Mouse (Mus musculus) c-Kit-positive CD71-positive TER-119-negative erythroid progenitor cells, embryonic 14.5 days (primary cell): ENCODE measurements around the gene Cdc34.

Source experiments
- DNase-seq: peaks from one replicate; pipeline ENCODE4 v3.0.0-alpha.2; 2013; ENCODE audit warnings: low read depth

Gene Cdc34

GRCm38 (mm10) chr10:79670071-79670888 lies 11.7 kb upstream of the Cdc34 start:
- DNase-seq, result no peak

GRCm38 (mm10) chr10:79671396-79672087 lies 10.5 kb upstream of the Cdc34 start:
- no peak for DNase-seq

GRCm38 (mm10) chr10:79672088-79672455 lies 9.9 kb upstream of the Cdc34 start:
- no peak for DNase-seq

GRCm38 (mm10) chr10:79673054-79673453 lies 8.9 kb upstream of the Cdc34 start:
- DNase-seq, result no peak

- DNase-seq, result no peak
These were observed 6.5 kb upstream of the Cdc34 start for GRCm38 (mm10) chr10:79675346-79676035.

GRCm38 (mm10) chr10:79680606-79681495 lies 1.1 kb upstream of the Cdc34 start:
- no peak for DNase-seq

GRCm38 (mm10) chr10:79682551-79682915 lies 538 bp downstream of the Cdc34 start:
- no peak for DNase-seq

- DNase-seq, result no peak
These were observed 1.1 kb downstream of the Cdc34 start for GRCm38 (mm10) chr10:79682916-79683582.

GRCm38 (mm10) chr10:79683726-79684640 lies 2.0 kb downstream of the Cdc34 start:
- no peak for DNase-seq

- DNase-seq, result no peak
These were observed 3.0 kb downstream of the Cdc34 start for GRCm38 (mm10) chr10:79684770-79685600.

GRCm38 (mm10) chr10:79686219-79686618 lies 4.2 kb downstream of the Cdc34 start:
- no peak for DNase-seq

- DNase-seq, result no peak
These were observed 4.7 kb downstream of the Cdc34 start for GRCm38 (mm10) chr10:79686691-79687090.

- no peak for DNase-seq
These were observed 5.5 kb downstream of the Cdc34 start for GRCm38 (mm10) chr10:79687513-79687912.

- DNase-seq, result no peak
These were observed 6.7 kb downstream of the Cdc34 start, which contains the start of gene Gzmm for GRCm38 (mm10) chr10:79688720-79689119. Gene Gzmm, plus strand, starts transcription at chr10:79689020.

GRCm38 (mm10) chr10:79689178-79689577 lies 7.2 kb downstream of the Cdc34 start:
- no peak for DNase-seq

GRCm38 (mm10) chr10:79691986-79692548 lies 10.1 kb downstream of the Cdc34 start:
- no peak for DNase-seq

- no peak for DNase-seq
These were observed 11.8 kb downstream of the Cdc34 start for GRCm38 (mm10) chr10:79693580-79694378.

GRCm38 (mm10) chr10:79694379-79694655 lies 12.3 kb downstream of the Cdc34 start:
- DNase-seq, result no peak
